Mouse (Mus musculus): ENCODE results near the gene Dbh. TPM values are rescaled to one million over a fixed set of nuclear protein-coding genes. Genes with fewer than 3 reads are reported as not detected.

The Dbh gene
- not detected in 2 replicates for polyA plus RNA-seq (2012; rRNA removed)

DNA sequence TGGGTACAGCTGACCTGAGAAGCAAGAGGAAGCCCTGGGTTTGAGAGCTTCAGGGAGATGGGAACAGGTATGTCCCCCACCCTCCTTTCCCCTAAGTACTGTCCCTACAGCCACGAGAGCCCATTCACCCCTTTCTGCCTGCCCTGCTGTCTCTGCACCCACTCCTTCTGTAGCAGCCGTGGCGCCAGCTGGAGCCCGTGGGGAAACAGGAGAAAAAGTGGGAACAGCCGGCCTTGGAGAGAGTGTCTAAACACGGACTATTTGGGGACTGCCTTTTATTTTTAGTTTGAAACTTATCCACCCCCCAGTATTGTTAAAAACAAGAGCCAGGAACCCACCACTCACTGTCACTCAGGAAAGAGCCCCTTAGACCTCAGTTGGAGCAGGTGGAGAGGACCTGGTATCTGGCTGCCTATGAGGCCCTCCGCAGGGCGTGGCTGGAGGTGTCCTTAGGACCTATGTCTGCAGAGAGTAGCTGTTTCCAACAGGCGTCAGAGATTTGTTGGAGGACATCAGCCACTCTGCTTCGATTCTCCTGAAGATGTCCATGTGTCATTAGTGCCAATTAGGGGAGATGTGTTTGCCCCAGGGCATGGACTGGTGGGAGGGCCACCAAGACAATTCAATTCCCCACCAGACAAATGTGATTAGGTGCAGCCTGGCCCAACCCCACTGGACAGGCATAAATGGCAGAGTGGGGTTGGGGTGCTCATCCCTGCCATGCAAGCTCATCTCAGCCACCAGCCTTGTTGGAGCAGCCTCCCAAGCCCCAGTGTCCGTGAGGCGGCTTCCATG lies at the start of gene Dbh:
TSS of gene Dbh (plus strand) at position 438 of the 795 bp plus-strand sequence.

GRCm38 (mm10) chr2:27141950-27142693 lies 22.9 kb upstream of the Dbh start, which contains the start of gene Fam163b:
Gene Fam163b, minus strand, starts transcription at chr2:27142491.

Other genes starting within 250 kb of the Dbh start
- 25.1 and 28.9 TPM in 2 replicates for gene Surf2, start 248.9 kb upstream of the Dbh start, polyA plus RNA-seq (2012; rRNA removed)
- 22.5 and 28.2 TPM in 2 replicates for gene Surf1, start 248.7 kb upstream of the Dbh start, polyA plus RNA-seq (2012; rRNA removed)
- gene Surf4, start 231.3 kb upstream of the Dbh start, polyA plus RNA-seq (2012; rRNA removed): 45.6 and 55.0 TPM in 2 replicates
- gene Stkld1, start 231.2 kb upstream of the Dbh start, polyA plus RNA-seq (2012; rRNA removed): 0.02 TPM in 1 of 2 replicates, not detected in the other
- gene Rexo4, start 200.8 kb upstream of the Dbh start, polyA plus RNA-seq (2012; rRNA removed): 20.8 and 21.0 TPM in 2 replicates
- 1.6 TPM in 2 replicates for gene Adamts13, start 191.8 kb upstream of the Dbh start, polyA plus RNA-seq (2012; rRNA removed)
- gene Cacfd1, start 155.3 kb upstream of the Dbh start, polyA plus RNA-seq (2012; rRNA removed): 11.0 and 11.2 TPM in 2 replicates
- 0.12 and 0.15 TPM in 2 replicates for gene Slc2a6, start 137.2 kb upstream of the Dbh start, polyA plus RNA-seq (2012; rRNA removed)
- gene Mymk, start 93.1 kb upstream of the Dbh start, polyA plus RNA-seq (2012; rRNA removed): 0.71 TPM in 1 of 2 replicates, not detected in the other
- gene Adamtsl2, start 85.9 kb upstream of the Dbh start, polyA plus RNA-seq (2012; rRNA removed): 0.37 and 0.44 TPM in 2 replicates
- gene Fam163b, start 22.7 kb upstream of the Dbh start, polyA plus RNA-seq (2012; rRNA removed): 0.01 and 0.02 TPM in 2 replicates
- 22.1 and 22.4 TPM in 2 replicates for gene Sardh, start 83.1 kb downstream of the Dbh start, polyA plus RNA-seq (2012; rRNA removed)

Measured in liver, embryonic 14 days (tissue).